11 mouse cellular contexts compared by ENCODE assay signal in the genomic region with DNA sequence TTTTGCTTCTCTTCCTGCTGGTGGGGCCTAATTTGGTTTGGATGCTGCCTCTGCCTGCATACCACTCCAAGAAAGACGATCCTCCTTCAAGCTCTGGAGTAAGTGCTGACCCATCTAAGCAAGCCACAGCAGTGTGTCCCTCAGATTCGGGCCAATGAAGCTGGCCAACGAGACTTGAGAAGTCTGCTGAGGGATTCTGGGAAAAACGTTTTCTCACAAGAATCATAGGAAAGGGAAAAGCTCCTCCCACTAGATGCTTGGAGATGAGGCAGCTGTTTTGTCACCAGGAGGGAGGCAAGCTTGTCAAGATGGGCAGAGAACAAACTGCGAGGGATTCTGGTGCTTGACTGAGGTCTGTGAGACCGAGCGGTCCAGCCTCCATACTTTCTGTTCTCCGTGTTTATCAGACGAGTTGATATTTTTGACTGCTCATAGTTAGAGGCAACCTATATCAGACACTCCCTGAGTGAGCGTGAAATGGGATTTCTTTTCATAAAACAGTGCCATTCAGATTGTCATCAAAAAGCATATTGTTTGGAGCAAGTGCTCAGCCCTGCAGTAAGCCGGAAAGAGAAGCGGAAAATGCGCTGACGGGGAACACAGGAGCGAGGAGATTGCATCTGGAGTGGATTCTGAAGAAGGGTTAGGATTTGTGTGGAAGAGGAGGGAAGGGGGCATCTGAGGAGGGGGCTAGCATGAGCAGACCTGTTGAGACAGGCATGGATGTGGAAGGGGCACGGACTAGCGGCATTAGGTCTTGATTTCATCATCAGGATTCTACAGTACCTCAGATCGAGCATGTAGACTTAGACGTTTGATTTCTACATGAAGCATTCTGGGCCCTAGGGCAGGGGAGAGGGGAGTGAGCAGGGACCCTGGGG. TPM values are rescaled to one million over a fixed set of nuclear protein-coding genes. Genes with fewer than 3 reads are reported as not detected.
DNase-seq lines count a peak whose midpoint lies in the region; ATAC-seq and TF ChIP-seq lines count a peak whose summit lies in the region.
"Had no signal": no experiment of that assay in that cellular context is flagged by ENCODE, and none has a peak within 500 bp of the region (broad histone marks: within the 10 kb centered on the region; RNA-seq: fewer than 3 reads in every experiment).

No protein-coding gene starts in this region.

- DNase-seq in lung, adult 2 months, result no peak
- no peak for DNase-seq in thymus, postnatal 0 days (ENCODE audit: low spot score)
- DNase-seq in cerebellum, adult 9-10 months, result no peak
- no peak for DNase-seq in left cerebral cortex, postnatal 25 days (ENCODE audit: low spot score in 2 of 2)
- DNase-seq: adrenal gland, postnatal 10 days; kidney, adult 11 months had no signal

- H3K9me3 ChIP-seq in lung, embryonic 15.5 days, result no peaks in the 10 kb centered on the region
- H3K9me3 ChIP-seq in heart, embryonic 11.5 days (replicated peaks; ENCODE audit: control insufficient read depth, low read length), result no peaks in the 10 kb centered on the region
- H3K9me3 ChIP-seq in limb, embryonic 12.5 days, result no peaks in the 10 kb centered on the region
- H3K9me3 ChIP-seq in stomach, embryonic 15.5 days, result no peaks in the 10 kb centered on the region
- H3K9me3 ChIP-seq: liver, embryonic 15.5 days had no signal

- intact Hi-C loops in left cerebral cortex, postnatal 25 days (cut with DNase I), result no loop called here

- H3K9ac ChIP-seq in lung, embryonic 15.5 days, result no peak overlapping the region
- H3K9ac ChIP-seq in heart, embryonic 11.5 days (ENCODE audit: low read depth, low read length), result no peak overlapping the region
- peak overlapping the region; percentile 8; the same call in 1 of the 2 replicates for H3K9ac ChIP-seq in limb, embryonic 12.5 days (replicated peaks)
- no peak overlapping the region for H3K9ac ChIP-seq in stomach, embryonic 15.5 days
- H3K9ac ChIP-seq: liver, embryonic 15.5 days had no signal

- TF ChIP-seq CTCF in lung, adult 2 months (IDR thresholded peaks at IDR 0.05; ENCODE audit: insufficient read depth, low read length), result no peak

- H3K4me1 ChIP-seq in lung, embryonic 15.5 days, result peaks cover 70% of the 10 kb centered on the region
- H3K4me1 ChIP-seq in lung, adult 2 months (ENCODE audit: control insufficient read depth, insufficient read depth, low read length), result peaks cover 8% of the 10 kb centered on the region; the same call in 1 of the 2 replicates
- H3K4me1 ChIP-seq in heart, embryonic 11.5 days (ENCODE audit: control insufficient read depth, insufficient read depth, low read length), result peaks cover 80% of the 10 kb centered on the region
- peaks cover 98% of the 10 kb centered on the region for H3K4me1 ChIP-seq in limb, embryonic 12.5 days (replicated peaks)
- H3K4me1 ChIP-seq in stomach, embryonic 15.5 days, result peaks cover 71% of the 10 kb centered on the region

- no peak overlapping the region for H3K4me3 ChIP-seq in lung, embryonic 15.5 days
- H3K4me3 ChIP-seq in lung, adult 2 months (replicated peaks; ENCODE audit: extremely low read depth, low read depth, low read length), result no peak overlapping the region
- H3K4me3 ChIP-seq in heart, embryonic 11.5 days (ENCODE audit: low read depth, low read length), result no peak overlapping the region
- H3K4me3 ChIP-seq in limb, embryonic 12.5 days (replicated peaks), result no peak overlapping the region
- H3K4me3 ChIP-seq in stomach, embryonic 15.5 days (replicated peaks), result no peak overlapping the region
- H3K4me3 ChIP-seq: liver, embryonic 15.5 days had no signal

- H3K4me2 ChIP-seq in lung, embryonic 15.5 days, result no peak overlapping the region
- no peak overlapping the region for H3K4me2 ChIP-seq in heart, embryonic 11.5 days
- peak overlapping the region; percentile 39 for H3K4me2 ChIP-seq in limb, embryonic 12.5 days
- no peak overlapping the region for H3K4me2 ChIP-seq in stomach, embryonic 15.5 days
- H3K4me2 ChIP-seq: liver, embryonic 15.5 days had no signal

- ATAC-seq in lung, embryonic 15.5 days (ENCODE audit: borderline replicate concordance, extremely low read depth, low FRiP score, low TSS enrichment), result no peak
- ATAC-seq in heart, embryonic 11.5 days (replicated peaks; ENCODE audit: insufficient number of reproducible peaks, low FRiP score, low TSS enrichment), result no peak
- ATAC-seq in limb, embryonic 12.5 days (ENCODE audit: insufficient number of reproducible peaks, insufficient read depth, low FRiP score, low TSS enrichment, low read depth), result no peak
- no peak for ATAC-seq in stomach, embryonic 15.5 days (ENCODE audit: insufficient read depth, low FRiP score, low read depth)

- H3K27me3 ChIP-seq in lung, embryonic 15.5 days, result no peaks in the 10 kb centered on the region
- no peaks in the 10 kb centered on the region for H3K27me3 ChIP-seq in heart, embryonic 11.5 days (ENCODE audit: control insufficient read depth, insufficient read depth, low read length)
- H3K27me3 ChIP-seq in limb, embryonic 12.5 days, result no peaks in the 10 kb centered on the region
- H3K27me3 ChIP-seq in stomach, embryonic 15.5 days (replicated peaks), result no peaks in the 10 kb centered on the region
- H3K27me3 ChIP-seq: liver, embryonic 15.5 days had no signal

- H3K36me3 ChIP-seq in lung, embryonic 15.5 days, result no peaks in the 10 kb centered on the region
- no peaks in the 10 kb centered on the region for H3K36me3 ChIP-seq in heart, embryonic 11.5 days (ENCODE audit: control insufficient read depth, insufficient read depth, low read length)
- 0 out of 2 replicates have a peak, but pooled peaks cover 6% of the 10 kb centered on the region for H3K36me3 ChIP-seq in limb, embryonic 12.5 days
- H3K36me3 ChIP-seq in stomach, embryonic 15.5 days, result no peaks in the 10 kb centered on the region
- H3K36me3 ChIP-seq: liver, embryonic 15.5 days had no signal

- H3K27ac ChIP-seq in lung, embryonic 15.5 days, result peak overlapping the region; percentile 81
- H3K27ac ChIP-seq in heart, embryonic 11.5 days (ENCODE audit: low read depth, low read length), result peak overlapping the region; percentile 67; the same call in 1 of the 2 replicates
- peak overlapping the region; percentile 98 for H3K27ac ChIP-seq in limb, embryonic 12.5 days
- peak overlapping the region; percentile 38 for H3K27ac ChIP-seq in stomach, embryonic 15.5 days
- H3K27ac ChIP-seq: liver, embryonic 15.5 days had no signal

- WGBS in lung, embryonic 15.5 days, result 58% methylated on average over 19 of the region's 19 CpGs
- WGBS in lung, adult 2 months, result 71% methylated on average over 19 of the region's 19 CpGs
- WGBS in heart, embryonic 11.5 days (ENCODE audit: insufficient replicate concordance), result 60% methylated on average over 19 of the region's 19 CpGs
- WGBS in limb, embryonic 12.5 days, result 67% methylated on average over 19 of the region's 19 CpGs
- 57% methylated on average over 19 of the region's 19 CpGs for WGBS in stomach, embryonic 15.5 days

- TF ChIP-seq POLR2A in lung, adult 2 months (IDR thresholded peaks at IDR 0.05; ENCODE audit: borderline replicate concordance, extremely low read depth, low read depth, low read length), result no peak

RNA-seq across cellular contexts. Expression of a gene that starts 17.0 kb away (rescaled TPM):
- polyA plus RNA-seq in lung, embryonic 15.5 days (2015; fragmentation: Nextera tagmentation; extraction: Ambion mirVana), result 40.7 and 41.3 TPM in 2 replicates
- polyA plus RNA-seq in lung, adult 2 months (2012; rRNA removed), result 7.3 and 8.0 TPM in 2 replicates
- polyA plus RNA-seq in heart, embryonic 11.5 days (2014; fragmentation: Nextera tagmentation; extraction: Ambion mirVana), result 28.1 and 31.3 TPM in 2 replicates
- polyA plus RNA-seq in limb, embryonic 12.5 days (2016; fragmentation: Nextera tagmentation; extraction: Ambion mirVana), result 95.2 and 104 TPM in 2 replicates
- polyA plus RNA-seq in stomach, embryonic 15.5 days (2015; fragmentation: Nextera tagmentation; extraction: Ambion mirVana), result 32.0 and 37.0 TPM in 2 replicates
- polyA plus RNA-seq in thymus, postnatal 0 days (2015; fragmentation: Nextera tagmentation; extraction: Ambion mirVana), result 28.8 and 35.7 TPM in 2 replicates
- total RNA-seq in left cerebral cortex, postnatal 25 days (2021), result 10 to 100 TPM; 21.4 to 22.0 TPM

Comparison
In these comparisons a context has a peak if more than half of its experiments do, and no peak if none do; other contexts are left out.
1. H3K27ac ChIP-seq: peak in every context shown above with its lines; median percentile 98 in limb, embryonic 12.5 days; 81 in lung, embryonic 15.5 days; 67 in heart, embryonic 11.5 days; 38 in stomach, embryonic 15.5 days.